Mouse (Mus musculus) CH12.LX (cell line): ENCODE results near the gene Zfp954.

Source experiments
- CTCF ChIP-seq, 2 experiments: IDR thresholded peaks in 1 of 2; conservative IDR thresholded peaks in 1 of 2; 2 replicates each; pipeline ENCODE4 v1.5.1; 2011 to 2012; ENCODE audit warnings: low read depth in 2 of 2, low read length in 2 of 2, improper control_type of control experiment in 1 of 2, inconsistent platforms in 1 of 2, mild to moderate bottlenecking in 1 of 2, moderate library complexity in 1 of 2
- HCFC1 ChIP-seq: IDR thresholded peaks from 2 replicates; pipeline ENCODE4 v1.6.1; 2012; ENCODE audit warnings: low read depth, mild to moderate bottlenecking, inconsistent platforms, low read length, improper control_type of control experiment
- MAX ChIP-seq: IDR thresholded peaks from 2 replicates; pipeline ENCODE4 v1.6.1; 2011; ENCODE audit warnings: low read length, improper control_type of control experiment
- POLR2A ChIP-seq: IDR thresholded peaks from 2 replicates; pipeline ENCODE4 v1.6.1; 2011; ENCODE audit warnings: low read depth, mild to moderate bottlenecking, improper control_type of control experiment, low read length
- RAD21 ChIP-seq: IDR thresholded peaks from 2 replicates; pipeline ENCODE4 v1.6.1; 2011; ENCODE audit warnings: low read depth, mild to moderate bottlenecking, low read length, improper control_type of control experiment, moderate library complexity
- TBP ChIP-seq: conservative IDR thresholded peaks from 2 replicates; pipeline ENCODE4 v1.6.1; 2011; ENCODE audit warnings: low read depth, low read length, improper control_type of control experiment
- USF1 ChIP-seq: IDR thresholded peaks from 2 replicates; pipeline ENCODE4 v1.6.1; 2014; ENCODE audit warnings: low read depth, mild to moderate bottlenecking, inconsistent platforms, low read length, improper control_type of control experiment
- ZNF384 ChIP-seq: IDR thresholded peaks from 2 replicates; pipeline ENCODE4 v1.6.1; 2012; ENCODE audit warnings: low read depth, low read length, improper control_type of control experiment, inconsistent platforms

DNA sequence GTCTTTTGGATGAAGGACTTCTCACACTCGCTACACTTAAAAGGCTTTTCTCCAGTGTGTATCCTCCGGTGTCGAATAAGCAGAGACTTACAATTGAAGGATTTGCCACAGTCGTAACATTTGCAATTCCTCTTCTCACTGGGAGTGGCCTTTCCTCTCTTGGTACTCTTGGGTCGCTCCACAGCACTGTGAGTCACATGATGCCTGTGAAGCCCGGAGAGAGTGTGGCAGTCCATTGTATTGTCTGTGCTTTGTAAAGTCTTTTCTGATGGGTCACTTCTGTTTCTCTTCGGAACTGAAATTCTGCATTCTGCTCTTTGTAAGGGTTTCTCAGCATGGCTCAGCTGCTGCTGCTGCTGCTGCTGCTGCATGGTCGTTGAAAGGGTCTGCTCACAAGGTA lies 11.5 kb upstream of the Zfp954 start:
- TF ChIP-seq USF1 (no peak), TBP (no peak), MAX (no peak), ZNF384 (no peak), HCFC1 (no peak), CTCF (conservative IDR thresholded peaks at IDR 0.05 in 1 of 2, IDR thresholded peaks at IDR 0.05 in 1 of 2; ENCODE audit: low read depth in 2 of 2, low read length in 2 of 2) (no peak), POLR2A (no peak), RAD21 (no peak)
